Mouse (Mus musculus): ENCODE data around the gene Gucy2d. TPM values are rescaled to one million over a fixed set of nuclear protein-coding genes. Genes with fewer than 3 reads are reported as not detected.

Gucy2d gene
- total and polyA plus RNA-seq, 3 experiments = 0.05 TPM; not detected in 2

DNA sequence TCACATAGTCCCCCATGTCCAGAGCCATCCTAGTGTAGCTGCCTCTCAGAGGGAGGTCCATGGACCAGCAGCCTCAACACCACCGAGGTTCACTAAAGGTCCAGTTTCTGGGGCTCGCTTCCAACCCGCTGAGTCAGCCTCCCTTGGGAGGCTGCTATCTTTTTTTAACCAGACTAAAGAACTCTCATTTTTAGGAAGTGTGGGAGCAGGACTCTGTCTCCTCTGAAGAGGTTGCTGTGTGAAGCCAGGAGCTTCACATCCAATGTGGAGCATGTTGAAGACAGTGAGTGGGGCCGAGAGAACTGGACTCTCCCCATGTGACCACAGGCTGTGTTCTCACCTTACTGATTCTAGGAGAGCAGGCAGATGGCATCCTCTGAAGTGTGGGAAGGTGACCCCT is 45.3 kb downstream of the Gucy2d start:
- ATAC-seq (ENCODE audit: extremely low read depth, insufficient number of reproducible peaks, low FRiP score, poor library complexity, severe bottlenecking) (no peak), DNase-seq (ENCODE audit: low spot score) (no peak)
- Histone ChIP-seq H3K36me3 (replicated peaks) (no peaks in the 10 kb centered on the region), H3K4me3 (ENCODE audit: low read depth, low read length) (no peak overlapping the region), H3K9me3 (replicated peaks) (no peaks in the 10 kb centered on the region), H3K27me3 (ENCODE audit: insufficient read depth, low read length) (peaks cover 26% of the 10 kb centered on the region), H3K4me1 (ENCODE audit: insufficient read depth, low read depth, low read length) (no peaks in the 10 kb centered on the region)
- TF ChIP-seq TAL1 (conservative IDR thresholded peaks at IDR 0.05; ENCODE audit: low read depth, low read length) (no peak), POLR2AphosphoS5 (IDR thresholded peaks at IDR 0.05; ENCODE audit: insufficient replicate concordance, low read depth, low read length) (no peak), GATA1 (IDR thresholded peaks at IDR 0.05; ENCODE audit: borderline replicate concordance, low read length) (no peak), GATA2 (IDR thresholded peaks at IDR 0.05; ENCODE audit: borderline replicate concordance, low read depth, low read length) (no peak), CTCF (IDR thresholded peaks at IDR 0.05; ENCODE audit: low read depth, low read length) (no peak)

DNA sequence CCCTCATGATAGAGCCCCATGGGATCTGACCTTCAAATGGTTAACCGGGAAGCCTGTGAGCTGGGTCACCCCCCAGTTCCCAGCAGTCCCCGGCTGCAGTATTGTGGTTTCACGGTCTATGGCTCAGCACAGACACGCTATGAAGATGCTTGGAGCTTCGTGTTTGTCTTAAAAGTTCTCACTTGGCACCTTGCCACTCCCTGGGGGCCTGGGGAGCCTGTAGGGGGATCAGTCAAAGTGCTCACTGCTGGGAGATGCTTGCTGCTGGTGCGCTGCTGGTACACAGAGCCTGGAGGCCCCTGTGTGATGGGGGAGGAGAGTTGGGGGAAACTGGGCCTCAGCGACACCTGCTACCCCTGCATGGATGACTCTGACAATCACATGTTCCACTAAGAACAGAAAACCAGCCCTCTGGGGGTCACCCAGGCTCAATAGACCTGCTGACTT is 46.3 kb downstream of the Gucy2d start:
- no peaks in the 10 kb centered on the region for H3K4me1 ChIP-seq (ENCODE audit: insufficient read depth, low read depth, low read length)
- no peaks in the 10 kb centered on the region for H3K9me3 ChIP-seq (replicated peaks)
- H3K27me3 ChIP-seq (ENCODE audit: insufficient read depth, low read length) = peaks cover 26% of the 10 kb centered on the region
- H3K4me3 ChIP-seq (ENCODE audit: low read depth, low read length) = no peak overlapping the region
- no peak for ATAC-seq (ENCODE audit: extremely low read depth, insufficient number of reproducible peaks, low FRiP score, poor library complexity, severe bottlenecking)
- TF ChIP-seq GATA2 (IDR thresholded peaks at IDR 0.05; ENCODE audit: borderline replicate concordance, low read depth, low read length) = no peak
- H3K36me3 ChIP-seq (replicated peaks) = no peaks in the 10 kb centered on the region
- DNase-seq (ENCODE audit: low spot score) = no peak

DNA sequence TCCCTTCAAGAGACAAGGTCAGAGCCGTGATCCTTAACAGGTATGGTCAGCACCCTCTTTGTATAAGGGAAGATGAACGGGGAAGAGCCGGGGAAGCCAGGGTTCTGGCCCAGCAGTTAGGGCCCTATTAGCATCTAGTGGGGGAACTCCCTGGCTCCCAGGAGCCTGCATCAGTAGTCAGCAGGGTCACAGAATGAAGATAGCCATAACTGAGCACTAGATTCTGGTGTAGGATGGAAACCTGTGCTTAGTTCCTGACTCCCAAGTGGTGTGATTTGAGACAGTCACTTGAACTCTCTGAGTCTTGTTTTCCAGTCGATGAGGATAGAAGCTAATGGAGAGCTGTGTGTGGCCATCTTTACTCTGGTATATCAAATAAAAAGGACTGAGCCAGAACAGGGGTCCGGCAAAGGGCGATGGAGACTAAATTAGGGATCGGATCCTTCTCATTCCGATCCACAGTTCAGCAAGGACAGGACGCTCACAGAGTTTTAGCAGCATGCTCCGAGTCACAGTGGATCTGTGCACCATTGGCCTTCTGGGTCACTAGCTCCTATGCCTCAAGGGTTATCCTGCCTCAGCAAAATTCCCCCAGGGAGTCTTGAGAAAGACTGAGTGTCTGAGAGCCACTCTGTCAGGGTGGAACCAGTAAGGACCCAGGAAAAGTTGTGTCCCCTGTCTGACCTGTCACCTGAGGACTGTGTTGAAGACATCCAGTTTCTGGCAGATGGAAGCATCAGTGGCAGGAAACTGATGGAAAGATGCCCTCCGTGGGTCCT is 47.2 kb downstream of the Gucy2d start:
- no peak for DNase-seq (ENCODE audit: low spot score)
- Histone ChIP-seq H3K9me3 (replicated peaks) (no peaks in the 10 kb centered on the region), H3K4me1 (ENCODE audit: insufficient read depth, low read depth, low read length) (no peaks in the 10 kb centered on the region), H3K36me3 (replicated peaks) (no peaks in the 10 kb centered on the region), H3K4me3 (ENCODE audit: low read depth, low read length) (no peak overlapping the region), H3K27me3 (ENCODE audit: insufficient read depth, low read length) (peaks cover 24% of the 10 kb centered on the region)
- TF ChIP-seq GATA2 (IDR thresholded peaks at IDR 0.05; ENCODE audit: borderline replicate concordance, low read depth, low read length) (no peak), TAL1 (conservative IDR thresholded peaks at IDR 0.05; ENCODE audit: low read depth, low read length) (no peak), CTCF (IDR thresholded peaks at IDR 0.05; ENCODE audit: low read depth, low read length) (no peak), POLR2AphosphoS5 (IDR thresholded peaks at IDR 0.05; ENCODE audit: insufficient replicate concordance, low read depth, low read length) (no peak), GATA1 (IDR thresholded peaks at IDR 0.05; ENCODE audit: borderline replicate concordance, low read length) (no peak)
- no peak for ATAC-seq (ENCODE audit: extremely low read depth, insufficient number of reproducible peaks, low FRiP score, poor library complexity, severe bottlenecking)

DNA sequence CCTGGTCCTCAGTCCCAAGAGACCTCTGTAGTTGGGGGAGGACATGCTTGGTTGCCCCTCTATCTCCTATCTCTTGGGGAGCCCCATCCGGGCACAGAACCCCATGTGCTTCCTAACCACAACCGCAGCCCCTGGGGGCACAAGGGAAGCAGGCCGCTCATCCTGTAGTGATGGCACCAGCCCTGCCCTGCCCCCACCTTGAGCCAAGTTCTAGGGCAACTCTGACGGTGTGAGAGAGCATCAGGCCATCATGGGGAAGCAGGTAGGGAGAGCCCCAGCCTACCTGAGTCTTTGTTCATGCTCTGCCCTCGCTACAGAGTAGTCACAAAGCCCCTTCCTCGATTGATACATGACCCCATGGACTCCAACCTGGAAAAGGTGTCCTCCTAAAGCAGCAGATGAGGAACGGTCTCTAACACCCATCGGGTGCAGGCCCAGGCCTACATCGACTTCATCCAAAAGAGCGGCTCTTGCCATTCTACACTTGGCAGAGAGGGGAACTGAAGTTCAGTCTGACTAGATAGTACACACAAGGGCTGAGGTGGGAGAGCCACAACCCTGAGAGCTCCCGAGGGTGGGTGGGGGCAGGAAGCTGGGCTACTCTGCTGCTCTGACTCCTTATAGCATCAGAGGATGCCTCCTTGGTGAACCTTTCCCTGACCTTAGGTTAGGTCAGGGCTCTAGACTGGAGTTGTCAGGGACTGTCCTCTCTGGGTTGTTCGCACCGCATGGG is 48.3 kb downstream of the Gucy2d start:
- no peak for ATAC-seq (ENCODE audit: extremely low read depth, insufficient number of reproducible peaks, low FRiP score, poor library complexity, severe bottlenecking)
- Histone ChIP-seq H3K27me3 (ENCODE audit: insufficient read depth, low read length) (peaks cover 14% of the 10 kb centered on the region), H3K4me1 (ENCODE audit: insufficient read depth, low read depth, low read length) (no peaks in the 10 kb centered on the region)

GRCm38 (mm10) chr7:98489131-98489530 is 48.9 kb downstream of the Gucy2d start, which contains the start of gene Lrrc32:
TSS of gene Lrrc32 (plus strand) at chr7:98489283.
- no peak for DNase-seq (ENCODE audit: low spot score)
- TF ChIP-seq CTCF (IDR thresholded peaks at IDR 0.05; ENCODE audit: low read depth, low read length) = no peak
- TF ChIP-seq GATA1 (IDR thresholded peaks at IDR 0.05; ENCODE audit: borderline replicate concordance, low read length) = no peak
- TF ChIP-seq POLR2AphosphoS5 (IDR thresholded peaks at IDR 0.05; ENCODE audit: insufficient replicate concordance, low read depth, low read length) = no peak
- no peak for TF ChIP-seq TAL1 (conservative IDR thresholded peaks at IDR 0.05; ENCODE audit: low read depth, low read length)
- TF ChIP-seq GATA2 (IDR thresholded peaks at IDR 0.05; ENCODE audit: borderline replicate concordance, low read depth, low read length) = no peak
- Histone ChIP-seq H3K4me3 (ENCODE audit: low read depth, low read length) (no peak within 1 kb of the TSS), H3K36me3 (replicated peaks) (no peaks in the 10 kb centered on the region), H3K4me1 (ENCODE audit: insufficient read depth, low read depth, low read length) (no peaks in the 10 kb centered on the region), H3K9me3 (replicated peaks) (no peaks in the 10 kb centered on the region), H3K27me3 (ENCODE audit: insufficient read depth, low read length) (peaks cover 12% of the 10 kb centered on the region)
- no peak for ATAC-seq (ENCODE audit: extremely low read depth, insufficient number of reproducible peaks, low FRiP score, poor library complexity, severe bottlenecking)

More for the DNA sequence above, 48.3 kb downstream of the Gucy2d start:
- Histone ChIP-seq H3K36me3 (replicated peaks) (no peaks in the 10 kb centered on the region), H3K4me3 (ENCODE audit: low read depth, low read length) (no peak overlapping the region), H3K9me3 (replicated peaks) (no peaks in the 10 kb centered on the region)
- no peak for TF ChIP-seq TAL1 (conservative IDR thresholded peaks at IDR 0.05; ENCODE audit: low read depth, low read length)
- no peak for TF ChIP-seq GATA1 (IDR thresholded peaks at IDR 0.05; ENCODE audit: borderline replicate concordance, low read length)
- no peak for TF ChIP-seq CTCF (IDR thresholded peaks at IDR 0.05; ENCODE audit: low read depth, low read length)
- no peak for TF ChIP-seq POLR2AphosphoS5 (IDR thresholded peaks at IDR 0.05; ENCODE audit: insufficient replicate concordance, low read depth, low read length)
- TF ChIP-seq GATA2 (IDR thresholded peaks at IDR 0.05; ENCODE audit: borderline replicate concordance, low read depth, low read length) = no peak
- no peak for DNase-seq (ENCODE audit: low spot score)

GRCm38 (mm10) chr7:98489623-98490084 is 49.4 kb downstream of the Gucy2d start:
- H3K36me3 ChIP-seq (replicated peaks) = no peaks in the 10 kb centered on the region
- H3K9me3 ChIP-seq (replicated peaks) = no peaks in the 10 kb centered on the region
- peaks cover 13% of the 10 kb centered on the region for H3K27me3 ChIP-seq (ENCODE audit: insufficient read depth, low read length)
- no peak overlapping the region for H3K4me3 ChIP-seq (ENCODE audit: low read depth, low read length)
- DNase-seq (ENCODE audit: low spot score) (no peak), ATAC-seq (ENCODE audit: extremely low read depth, insufficient number of reproducible peaks, low FRiP score, poor library complexity, severe bottlenecking) (no peak)
- H3K4me1 ChIP-seq (ENCODE audit: insufficient read depth, low read depth, low read length) = no peaks in the 10 kb centered on the region
- no peak for TF ChIP-seq POLR2AphosphoS5 (IDR thresholded peaks at IDR 0.05; ENCODE audit: insufficient replicate concordance, low read depth, low read length)
- TF ChIP-seq CTCF (IDR thresholded peaks at IDR 0.05; ENCODE audit: low read depth, low read length) = no peak
